Mouse (Mus musculus) intestine, embryonic 15.5 days (tissue): ENCODE data around the gene Grb2. TPM values are rescaled to one million over a fixed set of nuclear protein-coding genes. Genes with fewer than 3 reads are reported as not detected.

ENCODE experiments used
- ATAC-seq: fragments of 200-750 bp; cut with Nextera tagmentation; 2 replicates; pipeline ENCODE4 v1.8.0; 2017; ENCODE audit warnings: moderate TSS enrichment, moderate library complexity
- H3K27ac ChIP-seq: fragments of 300-500 bp; sonication (generic); 2 replicates; pipeline ENCODE4 v1.5.1; 2015; ENCODE audit warnings: mild to moderate bottlenecking, inconsistent platforms
- H3K27me3 ChIP-seq: fragments of 300-500 bp; sonication (generic); replicated peaks from 2 replicates; pipeline ENCODE4 v1.6.1; 2015; ENCODE audit warnings: inconsistent platforms
- H3K36me3 ChIP-seq: fragments of 300-500 bp; sonication (generic); 2 replicates; pipeline ENCODE4 v1.6.1; 2015; ENCODE audit warnings: inconsistent platforms
- H3K4me1 ChIP-seq: fragments of 300-500 bp; sonication (generic); replicated peaks from 2 replicates; pipeline ENCODE4 v1.6.1; 2015; ENCODE audit warnings: inconsistent platforms
- H3K4me2 ChIP-seq: fragments of 300-500 bp; sonication (generic); replicated peaks from 2 replicates; pipeline ENCODE4 v1.6.1; 2015; ENCODE audit warnings: mild to moderate bottlenecking, inconsistent platforms
- H3K4me3 ChIP-seq: fragments of 300-500 bp; sonication (generic); replicated peaks from 2 replicates; pipeline ENCODE4 v1.5.1; 2015; ENCODE audit warnings: inconsistent platforms
- H3K9ac ChIP-seq: fragments of 300-500 bp; sonication (generic); 2 replicates; pipeline ENCODE4 v1.6.1; 2015; ENCODE audit warnings: inconsistent platforms
- H3K9me3 ChIP-seq: fragments of 300-500 bp; sonication (generic); 2 replicates; pipeline ENCODE4 v1.6.1; 2016; ENCODE audit warnings: inconsistent platforms
- WGBS: fragments of 180-500 bp; shearing (Covaris S2); methylation state at CpG from one replicate; pipeline ENCODE4 v1.1.7; 2015; 5-methylcytosine and 5-hydroxymethylcytosine counted together
- polyA plus RNA-seq: library from polyadenylated mRNA; unstranded; fragments of >200 nt; fragmentation: Nextera tagmentation; extraction: Ambion mirVana; gene quantifications from 2 replicates; pipeline ENCODE4 v1.2.1, GENCODE M21; 2015

Gene Grb2
- polyA plus RNA-seq, 1 experiment from 2014 or later, result 79.4 TPM

GRCm38 (mm10) chr11:115709829-115710559, 1.6 kb upstream of the Grb2 start:
- no peaks in the 10 kb centered on the region for H3K9me3 ChIP-seq
- no peaks in the 10 kb centered on the region for H3K36me3 ChIP-seq
- H3K27ac ChIP-seq, result no peak overlapping the region
- H3K9ac ChIP-seq, result peak overlapping the region; percentile 62; the same call in 1 of the 2 replicates
- WGBS, result 53% methylated on average over 6 of the region's 6 CpGs
- H3K27me3 ChIP-seq, result no peaks in the 10 kb centered on the region
- peak overlapping the region; percentile 96; the same call in 1 of the 2 replicates for H3K4me3 ChIP-seq
- ATAC-seq, result no peak
- H3K4me2 ChIP-seq, result peak overlapping the region; percentile 75
- peaks cover 17% of the 10 kb centered on the region for H3K4me1 ChIP-seq

- Histone ChIP-seq H3K4me2 (peak overlapping the region; percentile 75), H3K4me1 (peaks cover 17% of the 10 kb centered on the region), H3K9ac (peak overlapping the region; percentile 62), H3K9me3 (no peaks in the 10 kb centered on the region), H3K27me3 (no peaks in the 10 kb centered on the region), H3K27ac (peak overlapping the region; percentile 92), H3K36me3 (no peaks in the 10 kb centered on the region), H3K4me3 (peak overlapping the region; percentile 96)
- 1% methylated on average over 23 of the region's 23 CpGs for WGBS
- peak; percentile 74 for ATAC-seq
Observed at GRCm38 (mm10) chr11:115708956-115709828, 795 bp upstream of the Grb2 start.

GRCm38 (mm10) chr11:115707313-115708208, 836 bp downstream of the Grb2 start:
- Histone ChIP-seq H3K27me3 (no peaks in the 10 kb centered on the region), H3K36me3 (no peaks in the 10 kb centered on the region), H3K4me1 (peaks cover 17% of the 10 kb centered on the region), H3K4me3 (peak overlapping the region; percentile 96), H3K9ac (peak overlapping the region; percentile 99), H3K4me2 (peak overlapping the region; percentile 75), H3K27ac (peak overlapping the region; percentile 92), H3K9me3 (no peaks in the 10 kb centered on the region)
- WGBS, result under 1% methylated on average over 44 of the region's 44 CpGs
- ATAC-seq, result peak; percentile 46; the same call in 1 of the 2 replicates

DNA sequence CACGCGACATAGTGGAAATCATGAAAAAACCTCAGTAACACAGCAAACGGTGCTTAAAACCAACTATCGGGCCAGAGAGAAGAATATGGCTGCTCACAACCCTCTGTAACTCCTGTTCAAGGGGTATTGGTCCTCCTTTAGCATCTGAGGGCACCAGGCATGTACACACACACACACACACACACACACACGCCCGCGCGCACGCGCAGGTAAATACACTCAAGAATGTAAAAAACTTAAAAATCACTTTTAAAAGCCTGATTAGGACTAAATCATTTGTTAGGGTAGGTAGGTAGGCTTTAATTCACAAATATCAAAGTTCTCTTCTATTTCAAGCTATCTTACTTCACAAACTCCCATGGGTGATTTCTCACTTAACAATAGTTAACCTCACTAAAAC, 1.8 kb downstream of the Grb2 start:
- H3K36me3 ChIP-seq, result no peaks in the 10 kb centered on the region
- H3K4me1 ChIP-seq, result peaks cover 17% of the 10 kb centered on the region
- no peaks in the 10 kb centered on the region for H3K9me3 ChIP-seq
- no peaks in the 10 kb centered on the region for H3K27me3 ChIP-seq
- ATAC-seq, result no peak
- H3K4me2 ChIP-seq, result peak overlapping the region; percentile 75
- 90% methylated on average over 10 of the region's 10 CpGs for WGBS
- no peak overlapping the region for H3K4me3 ChIP-seq
- H3K9ac ChIP-seq, result 0 out of 2 replicates have a peak overlapping the region, but pooled peaks have one; percentile 99
- H3K27ac ChIP-seq, result no peak overlapping the region

GRCm38 (mm10) chr11:115705561-115705960, 2.8 kb downstream of the Grb2 start:
- Histone ChIP-seq H3K4me3 (no peak overlapping the region), H3K4me2 (no peak overlapping the region), H3K36me3 (no peaks in the 10 kb centered on the region), H3K4me1 (peaks cover 17% of the 10 kb centered on the region), H3K9me3 (no peaks in the 10 kb centered on the region), H3K9ac (no peak overlapping the region), H3K27ac (no peak overlapping the region), H3K27me3 (no peaks in the 10 kb centered on the region)
- ATAC-seq, result no peak
- WGBS, result 78% methylated on average over 2 of the region's 2 CpGs

DNA sequence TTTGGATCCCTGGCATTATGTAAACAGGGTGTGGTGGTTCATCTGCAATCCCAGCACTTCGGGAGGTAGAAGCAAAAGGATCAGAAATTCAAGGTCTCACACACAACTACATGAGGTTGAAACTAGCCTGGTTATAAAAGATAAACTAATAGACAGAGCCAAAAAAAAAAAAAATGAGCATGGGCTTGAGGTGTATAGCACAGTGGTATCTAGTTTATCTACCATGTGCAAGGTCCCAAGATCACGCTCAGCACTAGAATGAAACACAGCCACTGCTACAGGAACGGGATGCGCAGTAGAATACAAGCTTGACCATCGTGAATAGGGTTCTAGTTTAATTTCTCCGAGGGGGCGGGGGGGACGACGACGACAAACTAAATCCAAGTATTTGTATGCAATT, 3.7 kb downstream of the Grb2 start:
- Histone ChIP-seq H3K9ac (no peak overlapping the region), H3K27me3 (no peaks in the 10 kb centered on the region), H3K9me3 (no peaks in the 10 kb centered on the region), H3K36me3 (no peaks in the 10 kb centered on the region), H3K4me2 (no peak overlapping the region), H3K27ac (no peak overlapping the region), H3K4me3 (no peak overlapping the region), H3K4me1 (peaks cover 23% of the 10 kb centered on the region)
- ATAC-seq, result no peak
- 87% methylated on average over 10 of the region's 10 CpGs for WGBS

DNA sequence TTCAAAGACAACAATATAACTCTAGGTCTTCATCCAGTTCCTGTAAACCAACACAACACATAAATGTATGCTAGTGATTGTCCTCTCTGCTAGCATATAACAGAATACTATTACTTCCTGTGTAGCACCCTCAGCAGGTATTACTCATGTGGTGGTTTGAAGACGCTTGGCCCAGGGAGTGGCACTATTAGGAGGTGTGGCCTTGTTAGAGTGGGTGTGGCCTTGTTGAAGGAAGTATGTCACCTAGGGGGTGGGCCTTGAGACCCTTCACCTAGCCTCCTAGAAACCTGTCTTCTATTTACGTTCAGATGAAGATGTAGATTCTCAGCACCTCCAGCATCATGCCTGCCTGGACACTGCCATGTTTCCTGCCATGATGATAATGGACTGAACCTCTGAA, 4.9 kb downstream of the Grb2 start:
- H3K27me3 ChIP-seq, result no peaks in the 10 kb centered on the region
- 80% methylated on average over 2 of the region's 2 CpGs for WGBS

GRCm38 (mm10) chr11:115698986-115699728, 9.2 kb downstream of the Grb2 start:
- ATAC-seq, result peak; percentile 95
- Histone ChIP-seq H3K27me3 (no peaks in the 10 kb centered on the region), H3K36me3 (no peaks in the 10 kb centered on the region), H3K4me1 (peaks cover 15% of the 10 kb centered on the region), H3K27ac (peak overlapping the region; percentile 73), H3K9ac (peak overlapping the region; percentile 64), H3K4me2 (peak overlapping the region; percentile 83), H3K4me3 (peak overlapping the region; percentile 48), H3K9me3 (no peaks in the 10 kb centered on the region)
- 14% methylated on average over 15 of the region's 17 CpGs for WGBS

More for the DNA sequence above, 4.9 kb downstream of the Grb2 start:
- ATAC-seq, result no peak
- no peak overlapping the region for H3K4me2 ChIP-seq
- no peaks in the 10 kb centered on the region for H3K9me3 ChIP-seq
- H3K27ac ChIP-seq, result no peak overlapping the region
- peaks cover 22% of the 10 kb centered on the region for H3K4me1 ChIP-seq
- no peak overlapping the region for H3K9ac ChIP-seq
- no peaks in the 10 kb centered on the region for H3K36me3 ChIP-seq
- H3K4me3 ChIP-seq, result no peak overlapping the region

DNA sequence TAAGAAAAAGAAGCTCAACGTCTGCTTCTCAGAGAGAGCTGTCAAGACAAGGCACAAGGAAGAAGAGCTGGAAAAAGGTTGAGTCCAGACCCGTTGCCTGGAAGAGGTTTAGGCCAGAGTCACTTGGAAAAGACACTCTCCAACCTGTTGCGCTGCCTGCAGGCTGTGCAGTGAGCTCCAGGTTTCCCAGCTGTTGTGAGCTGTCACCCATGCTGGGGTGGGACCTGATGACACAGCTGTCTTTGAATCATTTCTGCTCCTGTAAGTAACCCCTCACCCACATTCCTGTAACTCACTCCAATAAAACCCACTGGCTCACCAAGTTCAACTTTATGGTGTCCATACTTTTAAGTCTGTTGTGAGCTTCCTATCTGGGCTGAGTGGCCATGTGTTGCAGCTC, 10.7 kb downstream of the Grb2 start:
- H3K27me3 ChIP-seq, result no peaks in the 10 kb centered on the region
- H3K36me3 ChIP-seq, result no peaks in the 10 kb centered on the region
- peaks cover 15% of the 10 kb centered on the region for H3K4me1 ChIP-seq
- H3K9me3 ChIP-seq, result no peaks in the 10 kb centered on the region
- no peak overlapping the region for H3K27ac ChIP-seq
- no peak overlapping the region for H3K9ac ChIP-seq
- ATAC-seq, result no peak
- WGBS, result 72% methylated on average over 3 of the region's 3 CpGs
- H3K4me2 ChIP-seq, result no peak overlapping the region
- H3K4me3 ChIP-seq, result no peak overlapping the region

- Histone ChIP-seq H3K4me2 (no peak overlapping the region), H3K36me3 (no peaks in the 10 kb centered on the region), H3K27ac (no peak overlapping the region), H3K9me3 (no peaks in the 10 kb centered on the region), H3K9ac (no peak overlapping the region), H3K27me3 (no peaks in the 10 kb centered on the region), H3K4me3 (no peak overlapping the region), H3K4me1 (peaks cover 15% of the 10 kb centered on the region)
- no peak for ATAC-seq
- WGBS, result 56% methylated on average over 2 of the region's 2 CpGs
Observed at GRCm38 (mm10) chr11:115697091-115697490, 11.3 kb downstream of the Grb2 start.

DNA sequence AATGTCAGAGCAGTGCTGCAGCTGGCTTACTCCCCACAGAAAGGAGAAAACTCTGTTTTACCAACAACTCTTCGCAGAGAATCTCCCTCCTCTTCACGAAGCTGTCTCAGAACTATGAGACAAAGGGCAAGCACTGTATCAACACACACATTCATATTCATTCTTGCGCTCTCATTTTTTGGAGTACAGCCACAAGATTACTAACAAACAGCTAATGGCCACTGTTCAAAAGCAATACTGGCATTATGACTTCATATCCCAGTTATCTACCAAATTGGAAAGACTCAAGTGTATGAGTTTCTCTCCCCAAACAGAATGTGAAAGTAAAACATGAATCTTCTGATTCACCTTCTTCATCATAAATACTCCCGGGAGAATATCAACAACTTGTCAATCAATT, 11.9 kb downstream of the Grb2 start:
- Histone ChIP-seq H3K27ac (no peak overlapping the region), H3K4me3 (no peak overlapping the region), H3K36me3 (no peaks in the 10 kb centered on the region), H3K9me3 (no peaks in the 10 kb centered on the region), H3K9ac (no peak overlapping the region), H3K4me1 (peaks cover 15% of the 10 kb centered on the region), H3K27me3 (no peaks in the 10 kb centered on the region), H3K4me2 (no peak overlapping the region)
- no peak for ATAC-seq
- 68% methylated on average over 4 of the region's 4 CpGs for WGBS
